Mouse (Mus musculus): ENCODE measurements around the gene Platr17.
"Not testable (repeated sequence)": the region's sequence is repeated elsewhere in the genome, so short reads cannot be mapped to it uniquely, and the experiment has no call there.

The Platr17 gene

GRCm38 (mm10) chr17:33943454-33943853 lies 38.5 kb downstream of the Platr17 start:
- no peak for DNase-seq

- no peak for DNase-seq
These were observed 42.6 kb downstream of the Platr17 start for GRCm38 (mm10) chr17:33947430-33948089.

GRCm38 (mm10) chr17:33948090-33948904 lies 43.4 kb downstream of the Platr17 start:
- DNase-seq = no peak

GRCm38 (mm10) chr17:33948905-33949537 lies 44.1 kb downstream of the Platr17 start:
- DNase-seq = no peak

GRCm38 (mm10) chr17:33950131-33950625 lies 45.2 kb downstream of the Platr17 start:
- DNase-seq = no peak

GRCm38 (mm10) chr17:33951021-33951946 lies 46.3 kb downstream of the Platr17 start, which contains the start of gene B3galt4:
Gene B3galt4, minus strand, starts transcription at chr17:33951488.
- DNase-seq = no peak

GRCm38 (mm10) chr17:33952015-33952414 lies 47.1 kb downstream of the Platr17 start:
- DNase-seq = not testable (repeated sequence)

GRCm38 (mm10) chr17:33952879-33953278 lies 47.9 kb downstream of the Platr17 start:
- no peak for DNase-seq

GRCm38 (mm10) chr17:33953310-33953709 lies 48.4 kb downstream of the Platr17 start:
- no peak for DNase-seq

GRCm38 (mm10) chr17:33953961-33954565 lies 49.1 kb downstream of the Platr17 start:
- DNase-seq = no peak

- no peak for DNase-seq
These were observed 50.0 kb downstream of the Platr17 start for GRCm38 (mm10) chr17:33954646-33955554.

- peak; percentile 98 for DNase-seq
These were observed 50.8 kb downstream of the Platr17 start, which contains the start of the genes Vps52 and Rps18 for GRCm38 (mm10) chr17:33955555-33956214. Gene Vps52, plus strand, starts transcription at chr17:33955812. Gene Rps18, minus strand, starts transcription at chr17:33956001.
